ENCODE assay signal across 9 mouse cellular contexts in genomic region chr17:23661526-23661925, GRCm38 (mm10). TPM values are rescaled to one million over a fixed set of nuclear protein-coding genes. Genes with fewer than 3 reads are reported as not detected.
A peak's percentile ranks its signal among the peaks of the same experiment; 100 is the strongest.
DNase-seq lines count a peak whose midpoint lies in the region; ATAC-seq and TF ChIP-seq lines count a peak whose summit lies in the region.
"Had no signal": no experiment of that assay in that cellular context is flagged by ENCODE, and none has a peak within 500 bp of the region (broad histone marks: within the 10 kb centered on the region; RNA-seq: fewer than 3 reads in every experiment).

No protein-coding gene starts in this region.

- H3K36me3 ChIP-seq in intestine, postnatal 0 days (ENCODE audit: control insufficient read depth, insufficient read depth), result peaks cover 12% of the 10 kb centered on the region; the same call in 1 of the 2 replicates
- H3K36me3 ChIP-seq in stomach, embryonic 15.5 days, result no peaks in the 10 kb centered on the region
- H3K36me3 ChIP-seq: heart, embryonic 15.5 days had no signal

- no peaks in the 10 kb centered on the region for H3K9me3 ChIP-seq in intestine, postnatal 0 days (ENCODE audit: control insufficient read depth)
- H3K9me3 ChIP-seq in stomach, embryonic 15.5 days, result no peaks in the 10 kb centered on the region
- H3K9me3 ChIP-seq: heart, embryonic 15.5 days had no signal

- peak; percentile 45 for TF ChIP-seq CTCF in left cerebral cortex, adult 2 months (IDR thresholded peaks at IDR 0.05)
- TF ChIP-seq CTCF in intestine, postnatal 0 days (IDR thresholded peaks at IDR 0.05; ENCODE audit: low read depth), result peak; percentile 68

- no peak overlapping the region for H3K27ac ChIP-seq in left cerebral cortex, adult 2 months
- H3K27ac ChIP-seq in intestine, postnatal 0 days (ENCODE audit: low read depth, low read length), result no peak overlapping the region
- H3K27ac ChIP-seq in stomach, embryonic 15.5 days, result no peak overlapping the region
- H3K27ac ChIP-seq: heart, embryonic 15.5 days had no signal

- H3K4me3 ChIP-seq in left cerebral cortex, adult 2 months, result no peak overlapping the region
- H3K4me3 ChIP-seq in intestine, postnatal 0 days (ENCODE audit: low read depth, low read length), result peak overlapping the region; percentile 55; the same call in 1 of the 2 replicates
- no peak overlapping the region for H3K4me3 ChIP-seq in stomach, embryonic 15.5 days (replicated peaks)

- 4% methylated on average over 9 of the region's 9 CpGs for WGBS in intestine, postnatal 0 days
- WGBS in stomach, embryonic 15.5 days, result 2% methylated on average over 9 of the region's 9 CpGs

- peaks cover 4% of the 10 kb centered on the region; the same call in 1 of the 2 replicates for H3K27me3 ChIP-seq in intestine, postnatal 0 days (replicated peaks; ENCODE audit: control insufficient read depth, insufficient read depth, low read length)
- H3K27me3 ChIP-seq in stomach, embryonic 15.5 days (replicated peaks), result peaks cover 26% of the 10 kb centered on the region

- intact Hi-C loops in left cerebral cortex, adult 2 months (cut with DNase I), result loop anchor here (2.0 kb wide), 1 partner anchor 45 kb away; no protein-coding TSS in a partner anchor
- intact Hi-C loops in left cerebral cortex, postnatal 14 days (cut with DNase I), result loop anchor here (1.0 to 5.0 kb wide), 2 partner anchors 12 to 41 kb away; partner anchors contain the start of genes Hcfc1r1 and Thoc6
- intact Hi-C loops in left cerebral cortex, postnatal 36 days (cut with DNase I), result no loop called here

- H3K4me2 ChIP-seq in intestine, postnatal 0 days (replicated peaks; ENCODE audit: low read depth), result peak overlapping the region; percentile 80
- H3K4me2 ChIP-seq in stomach, embryonic 15.5 days, result peak overlapping the region; percentile 55

- DNase-seq in adrenal gland, postnatal 14 days, result peak; percentile 57
- no peak for DNase-seq in adrenal gland, postnatal 4 days (ENCODE audit: low spot score in 2 of 2)
- no peak for DNase-seq in left cerebral cortex, adult 2 months (ENCODE audit: extremely low spot score in 1 of 2, low spot score in 2 of 2)
- no peak for DNase-seq in left cerebral cortex, postnatal 14 days (ENCODE audit: low spot score in 2 of 2)
- DNase-seq in right cerebral cortex, postnatal 36 days (ENCODE audit: low spot score in 2 of 2), result no peak
- DNase-seq in left cerebral cortex, postnatal 36 days (ENCODE audit: low spot score in 2 of 2), result no peak

- H3K4me1 ChIP-seq in intestine, postnatal 0 days (replicated peaks; ENCODE audit: control insufficient read depth, insufficient read depth, low read length), result no peaks in the 10 kb centered on the region
- H3K4me1 ChIP-seq in stomach, embryonic 15.5 days, result 0 out of 2 replicates have a peak, but pooled peaks cover 5% of the 10 kb centered on the region

- no peak overlapping the region for H3K9ac ChIP-seq in intestine, postnatal 0 days (ENCODE audit: low read depth, low read length)
- H3K9ac ChIP-seq in stomach, embryonic 15.5 days, result no peak overlapping the region
- H3K9ac ChIP-seq: heart, embryonic 15.5 days had no signal

- ATAC-seq in intestine, postnatal 0 days, result no peak
- ATAC-seq in stomach, embryonic 15.5 days (ENCODE audit: insufficient read depth, low FRiP score, low read depth), result no peak

RNA-seq across cellular contexts. Expression of gene Bicdl2, which starts 1.2 kb away (rescaled TPM):
- total RNA-seq in adrenal gland, postnatal 14 days (2021), result not detected in 2 replicates
- under 1 TPM in 1 of 2 experiments, not detected in 1; 0.31 TPM for total RNA-seq in adrenal gland, postnatal 4 days (2021)
- not detected for total RNA-seq in left cerebral cortex, adult 2 months (2021)
- not detected for total RNA-seq in left cerebral cortex, postnatal 14 days (2021)
- polyA plus RNA-seq in intestine, postnatal 0 days (2015; fragmentation: Nextera tagmentation; extraction: Ambion mirVana), result 7.8 and 8.5 TPM in 2 replicates
- 9.9 and 12.2 TPM in 2 replicates for polyA plus RNA-seq in stomach, embryonic 15.5 days (2015; fragmentation: Nextera tagmentation; extraction: Ambion mirVana)
- not detected for total RNA-seq in left cerebral cortex, postnatal 36 days (2021)

RNA-seq across cellular contexts. Expression of gene Hcfc1r1, which starts 11.9 kb away (rescaled TPM):
- 158 and 163 TPM in 2 replicates for total RNA-seq in adrenal gland, postnatal 14 days (2021)
- 100 to 1,000 TPM; 132 to 134 TPM for total RNA-seq in adrenal gland, postnatal 4 days (2021)
- total RNA-seq in left cerebral cortex, adult 2 months (2021), result 100 to 1,000 TPM; 127 to 129 TPM
- total RNA-seq in left cerebral cortex, postnatal 14 days (2021), result 100 to 1,000 TPM; 137 to 143 TPM
- 131 and 136 TPM in 2 replicates for polyA plus RNA-seq in intestine, postnatal 0 days (2015; fragmentation: Nextera tagmentation; extraction: Ambion mirVana)
- polyA plus RNA-seq in stomach, embryonic 15.5 days (2015; fragmentation: Nextera tagmentation; extraction: Ambion mirVana), result 73.7 and 84.8 TPM in 2 replicates
- total RNA-seq in left cerebral cortex, postnatal 36 days (2021), result 100 to 1,000 TPM; 126 to 137 TPM

RNA-seq across cellular contexts. Expression of gene Thoc6, which starts 12.2 kb away (rescaled TPM):
- total RNA-seq in adrenal gland, postnatal 14 days (2021), result 25.2 and 26.3 TPM in 2 replicates
- total RNA-seq in adrenal gland, postnatal 4 days (2021), result 10 to 100 TPM; 26.7 to 27.5 TPM
- total RNA-seq in left cerebral cortex, adult 2 months (2021), result 1 to 10 TPM; 5.5 to 7.2 TPM
- 1 to 10 TPM; 8.2 to 8.9 TPM for total RNA-seq in left cerebral cortex, postnatal 14 days (2021)
- 14.7 and 15.5 TPM in 2 replicates for polyA plus RNA-seq in intestine, postnatal 0 days (2015; fragmentation: Nextera tagmentation; extraction: Ambion mirVana)
- polyA plus RNA-seq in stomach, embryonic 15.5 days (2015; fragmentation: Nextera tagmentation; extraction: Ambion mirVana), result 37.8 and 39.9 TPM in 2 replicates
- total RNA-seq in left cerebral cortex, postnatal 36 days (2021), result 1 to 10 TPM; 5.3 to 7.0 TPM

RNA-seq across cellular contexts. Expression of gene Tnfrsf12a, which starts 15.7 kb away (rescaled TPM):
- 85.2 and 119 TPM in 2 replicates for total RNA-seq in adrenal gland, postnatal 14 days (2021)
- 10 to 100 TPM; 53.2 to 53.8 TPM for total RNA-seq in adrenal gland, postnatal 4 days (2021)
- 10 to 100 TPM; 10.3 to 14.3 TPM for total RNA-seq in left cerebral cortex, adult 2 months (2021)
- total RNA-seq in left cerebral cortex, postnatal 14 days (2021), result 1 to 10 TPM; 6.3 to 9.6 TPM
- polyA plus RNA-seq in intestine, postnatal 0 days (2015; fragmentation: Nextera tagmentation; extraction: Ambion mirVana), result 46.6 and 50.9 TPM in 2 replicates
- 23.8 and 25.4 TPM in 2 replicates for polyA plus RNA-seq in stomach, embryonic 15.5 days (2015; fragmentation: Nextera tagmentation; extraction: Ambion mirVana)
- total RNA-seq in left cerebral cortex, postnatal 36 days (2021), result 1 to 10 TPM; 8.8 to 9.9 TPM

RNA-seq across cellular contexts. Expression of gene Mmp25, which starts 16.4 kb away (rescaled TPM):
- total RNA-seq in adrenal gland, postnatal 14 days (2021), result 0.37 and 0.53 TPM in 2 replicates
- under 1 TPM; 0.56 to 0.90 TPM for total RNA-seq in adrenal gland, postnatal 4 days (2021)
- under 1 TPM; 0.07 to 0.12 TPM for total RNA-seq in left cerebral cortex, adult 2 months (2021)
- total RNA-seq in left cerebral cortex, postnatal 14 days (2021), result 1 to 10 TPM; 1.1 to 1.2 TPM
- polyA plus RNA-seq in intestine, postnatal 0 days (2015; fragmentation: Nextera tagmentation; extraction: Ambion mirVana), result 0.13 and 0.16 TPM in 2 replicates
- 0.66 and 0.78 TPM in 2 replicates for polyA plus RNA-seq in stomach, embryonic 15.5 days (2015; fragmentation: Nextera tagmentation; extraction: Ambion mirVana)
- under 1 TPM; 0.12 to 0.16 TPM for total RNA-seq in left cerebral cortex, postnatal 36 days (2021)
